Mouse (Mus musculus): ENCODE data around the gene Ncor2.

- TF ChIP-seq HCFC1 (IDR thresholded peaks at IDR 0.05; ENCODE audit: borderline replicate concordance, insufficient read depth, low read length) = no peak
- TF ChIP-seq CHD2 (IDR thresholded peaks at IDR 0.05; ENCODE audit: low read depth, low read length) = no peak
- TF ChIP-seq MAFK (IDR thresholded peaks at IDR 0.05; ENCODE audit: insufficient read depth, low read depth, low read length) = no peak
- TF ChIP-seq ZNF384 (IDR thresholded peaks at IDR 0.05; ENCODE audit: low read depth, low read length) = no peak
- TF ChIP-seq ZC3H11A (IDR thresholded peaks at IDR 0.05; ENCODE audit: borderline replicate concordance, low read depth, low read length) = no peak
Observed at GRCm38 (mm10) chr5:125222706-125223105, 43.7 kb upstream of the Ncor2 start.
